Mouse (Mus musculus): ENCODE data around the gene Dync1li1. TPM values are rescaled to one million over a fixed set of nuclear protein-coding genes. Genes with fewer than 3 reads are reported as not detected.

Dync1li1 gene
- polyA plus RNA-seq, 1 experiment from 2014 or later, result 51.8 TPM

DNA sequence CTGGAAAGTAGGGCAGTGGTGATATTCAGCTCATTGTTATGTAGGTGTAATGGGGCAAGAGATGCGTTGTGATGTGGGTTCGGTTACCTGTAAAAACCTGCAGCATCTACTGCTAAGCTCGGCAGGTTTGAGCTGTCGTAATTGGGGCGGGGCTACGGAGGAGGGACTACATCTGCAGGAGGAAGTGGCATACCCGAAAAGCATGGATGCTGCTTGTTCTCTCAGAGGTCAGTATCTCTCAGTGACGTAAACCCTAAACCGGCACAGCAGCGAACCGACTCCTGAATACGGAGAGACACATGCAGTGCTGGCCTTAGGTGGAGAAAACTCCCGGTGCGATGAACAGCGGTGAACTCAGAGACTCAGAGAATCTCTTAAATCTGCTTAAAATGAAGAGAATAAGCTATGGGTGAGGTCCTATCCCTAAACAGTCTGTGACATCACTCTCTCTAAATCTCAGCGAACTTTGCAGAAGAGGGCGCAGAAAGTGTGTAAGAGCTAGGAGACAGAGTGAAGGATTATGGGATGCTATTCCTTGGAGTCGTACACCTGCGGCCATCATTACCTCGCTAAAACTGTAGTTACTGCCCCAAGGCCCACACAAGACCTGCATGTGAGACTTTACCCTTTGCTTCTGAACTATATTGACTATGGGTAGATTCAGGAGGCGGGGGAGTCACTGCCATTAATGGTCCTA is 37.5 kb upstream of the Dync1li1 start:
- Histone ChIP-seq H3K4me1 (replicated peaks; ENCODE audit: control insufficient read depth, insufficient read depth, low read length) (no peaks in the 10 kb centered on the region), H3K9ac (ENCODE audit: low read depth, low read length) (no peak overlapping the region), H3K4me3 (ENCODE audit: low read depth, low read length) (no peak overlapping the region), H3K27ac (ENCODE audit: low read depth, low read length) (no peak overlapping the region), H3K36me3 (ENCODE audit: control insufficient read depth, insufficient read depth, low read length) (no peaks in the 10 kb centered on the region), H3K4me2 (peak overlapping the region; percentile 33), H3K9me3 (ENCODE audit: control insufficient read depth, low read length) (no peaks in the 10 kb centered on the region), H3K27me3 (replicated peaks; ENCODE audit: control insufficient read depth, insufficient read depth, low read length) (no peaks in the 10 kb centered on the region)
- DNase-seq (ENCODE audit: low spot score) (no peak), ATAC-seq (replicated peaks; ENCODE audit: low FRiP score) (no peak)
- 52% methylated on average over 21 of the region's 21 CpGs for WGBS

DNA sequence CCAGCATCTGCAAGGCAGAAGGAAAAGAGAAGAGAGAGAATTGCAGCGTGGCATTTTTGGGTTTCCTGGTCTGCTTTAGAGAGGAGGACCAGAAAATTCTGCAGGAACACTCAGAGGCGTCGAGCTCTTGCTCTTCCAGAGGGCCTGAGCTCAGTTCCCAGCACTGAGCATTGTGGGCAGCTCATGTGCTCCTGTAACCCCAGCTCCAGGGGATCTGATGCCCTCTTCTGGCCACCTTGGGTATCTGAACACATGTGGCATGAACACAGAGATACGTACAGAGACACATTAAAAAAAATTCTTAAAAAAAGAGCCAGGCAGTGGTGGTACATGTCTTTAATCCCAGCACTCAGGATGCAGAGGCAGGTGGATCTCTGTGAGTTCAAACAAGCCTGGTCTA is 33.2 kb upstream of the Dync1li1 start:
- H3K27me3 ChIP-seq (replicated peaks; ENCODE audit: control insufficient read depth, insufficient read depth, low read length), result no peaks in the 10 kb centered on the region
- H3K4me3 ChIP-seq (ENCODE audit: low read depth, low read length), result no peak overlapping the region
- no peak overlapping the region for H3K27ac ChIP-seq (ENCODE audit: low read depth, low read length)
- H3K4me2 ChIP-seq, result no peak overlapping the region
- no peaks in the 10 kb centered on the region for H3K36me3 ChIP-seq (ENCODE audit: control insufficient read depth, insufficient read depth, low read length)
- H3K9ac ChIP-seq (ENCODE audit: low read depth, low read length), result no peak overlapping the region
- no peaks in the 10 kb centered on the region for H3K4me1 ChIP-seq (replicated peaks; ENCODE audit: control insufficient read depth, insufficient read depth, low read length)
- no peak for ATAC-seq (replicated peaks; ENCODE audit: low FRiP score)
- no peak for DNase-seq (ENCODE audit: low spot score)
- 79% methylated on average over 4 of the region's 4 CpGs for WGBS
- H3K9me3 ChIP-seq (ENCODE audit: control insufficient read depth, low read length), result no peaks in the 10 kb centered on the region; the same call in 1 of the 2 replicates

DNA sequence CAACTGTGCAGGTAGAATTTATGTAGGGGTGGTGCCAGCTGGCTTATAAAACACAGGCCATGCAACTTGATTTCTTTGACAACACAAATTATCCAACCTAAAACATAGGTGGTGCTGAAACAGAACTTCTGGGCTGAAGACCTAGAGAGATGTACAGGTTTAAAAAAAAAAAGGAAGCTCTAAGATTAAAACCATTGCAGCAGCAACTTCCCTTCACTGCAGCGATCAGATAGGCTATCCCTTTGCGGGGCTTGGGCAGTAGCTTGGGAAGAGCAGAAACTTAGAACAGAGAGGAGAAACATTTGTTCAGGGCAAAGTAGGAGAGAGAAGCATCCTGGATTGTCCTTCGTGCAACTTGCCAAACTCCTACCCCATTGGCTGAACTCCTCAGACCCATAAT is 31.9 kb upstream of the Dync1li1 start:
- Histone ChIP-seq H3K36me3 (ENCODE audit: control insufficient read depth, insufficient read depth, low read length) (no peaks in the 10 kb centered on the region), H3K9me3 (ENCODE audit: control insufficient read depth, low read length) (no peaks in the 10 kb centered on the region; the same call in 1 of the 2 replicates), H3K4me1 (replicated peaks; ENCODE audit: control insufficient read depth, insufficient read depth, low read length) (no peaks in the 10 kb centered on the region), H3K27me3 (replicated peaks; ENCODE audit: control insufficient read depth, insufficient read depth, low read length) (no peaks in the 10 kb centered on the region), H3K9ac (ENCODE audit: low read depth, low read length) (no peak overlapping the region), H3K27ac (ENCODE audit: low read depth, low read length) (no peak overlapping the region), H3K4me3 (ENCODE audit: low read depth, low read length) (no peak overlapping the region), H3K4me2 (no peak overlapping the region)
- no peak for ATAC-seq (replicated peaks; ENCODE audit: low FRiP score)
- 51% methylated on average over 3 of the region's 3 CpGs for WGBS
- no peak for DNase-seq (ENCODE audit: low spot score)

DNA sequence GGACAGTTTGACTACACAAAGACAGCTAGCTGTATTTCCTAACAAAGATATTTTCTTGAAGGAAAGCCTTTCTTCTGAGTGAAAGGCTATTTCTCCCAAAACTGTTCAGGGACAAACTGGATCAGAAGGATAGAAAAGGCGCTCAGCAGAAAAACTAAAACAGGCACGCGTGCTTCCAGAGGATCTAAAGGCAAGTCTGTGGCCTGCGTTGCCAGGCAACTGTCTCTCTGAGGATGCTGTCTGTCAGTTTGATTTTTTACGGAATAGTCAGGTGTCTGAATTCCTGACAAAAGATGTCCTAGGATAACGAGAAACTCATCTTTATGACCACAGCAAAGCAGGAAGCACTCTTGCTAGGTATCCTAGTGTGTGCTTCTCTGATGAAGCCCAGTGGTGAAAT is 28.1 kb upstream of the Dync1li1 start:
- 88% methylated on average over 6 of the region's 6 CpGs for WGBS
- H3K36me3 ChIP-seq (ENCODE audit: control insufficient read depth, insufficient read depth, low read length), result no peaks in the 10 kb centered on the region
- ATAC-seq (replicated peaks; ENCODE audit: low FRiP score), result no peak
- H3K9ac ChIP-seq (ENCODE audit: low read depth, low read length), result no peak overlapping the region
- no peaks in the 10 kb centered on the region; the same call in 1 of the 2 replicates for H3K9me3 ChIP-seq (ENCODE audit: control insufficient read depth, low read length)
- H3K27ac ChIP-seq (ENCODE audit: low read depth, low read length), result no peak overlapping the region
- no peak overlapping the region for H3K4me3 ChIP-seq (ENCODE audit: low read depth, low read length)
- DNase-seq (ENCODE audit: low spot score), result no peak
- H3K27me3 ChIP-seq (replicated peaks; ENCODE audit: control insufficient read depth, insufficient read depth, low read length), result no peaks in the 10 kb centered on the region
- H3K4me1 ChIP-seq (replicated peaks; ENCODE audit: control insufficient read depth, insufficient read depth, low read length), result no peaks in the 10 kb centered on the region
- no peak overlapping the region for H3K4me2 ChIP-seq

DNA sequence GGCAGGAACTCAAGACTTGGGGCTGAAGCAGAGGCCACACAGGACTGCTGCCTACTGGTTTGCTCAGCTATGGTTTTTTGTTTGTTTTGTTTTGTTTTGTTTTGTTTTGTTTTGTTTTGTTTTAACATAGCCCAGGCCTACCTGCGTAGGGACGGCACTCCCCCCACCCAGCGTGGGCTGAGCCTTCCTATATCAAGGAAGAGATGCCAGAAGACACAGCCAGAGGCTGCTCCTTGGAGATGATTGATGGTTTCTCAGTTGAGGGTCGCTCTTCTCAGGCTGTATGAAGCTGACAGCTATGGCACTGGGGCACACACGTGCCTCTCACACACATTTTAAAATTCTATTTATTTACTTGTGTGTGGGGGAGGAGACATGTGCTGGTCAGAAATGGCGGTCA is 27.6 kb upstream of the Dync1li1 start:
- DNase-seq (ENCODE audit: low spot score), result no peak
- H3K36me3 ChIP-seq (ENCODE audit: control insufficient read depth, insufficient read depth, low read length), result no peaks in the 10 kb centered on the region
- H3K4me2 ChIP-seq, result no peak overlapping the region
- H3K4me1 ChIP-seq (replicated peaks; ENCODE audit: control insufficient read depth, insufficient read depth, low read length), result no peaks in the 10 kb centered on the region
- H3K4me3 ChIP-seq (ENCODE audit: low read depth, low read length), result no peak overlapping the region
- H3K27ac ChIP-seq (ENCODE audit: low read depth, low read length), result no peak overlapping the region
- H3K27me3 ChIP-seq (replicated peaks; ENCODE audit: control insufficient read depth, insufficient read depth, low read length), result no peaks in the 10 kb centered on the region
- no peak for ATAC-seq (replicated peaks; ENCODE audit: low FRiP score)
- no peak overlapping the region for H3K9ac ChIP-seq (ENCODE audit: low read depth, low read length)
- WGBS, result 69% methylated on average over 6 of the region's 6 CpGs
- no peaks in the 10 kb centered on the region; the same call in 1 of the 2 replicates for H3K9me3 ChIP-seq (ENCODE audit: control insufficient read depth, low read length)

DNA sequence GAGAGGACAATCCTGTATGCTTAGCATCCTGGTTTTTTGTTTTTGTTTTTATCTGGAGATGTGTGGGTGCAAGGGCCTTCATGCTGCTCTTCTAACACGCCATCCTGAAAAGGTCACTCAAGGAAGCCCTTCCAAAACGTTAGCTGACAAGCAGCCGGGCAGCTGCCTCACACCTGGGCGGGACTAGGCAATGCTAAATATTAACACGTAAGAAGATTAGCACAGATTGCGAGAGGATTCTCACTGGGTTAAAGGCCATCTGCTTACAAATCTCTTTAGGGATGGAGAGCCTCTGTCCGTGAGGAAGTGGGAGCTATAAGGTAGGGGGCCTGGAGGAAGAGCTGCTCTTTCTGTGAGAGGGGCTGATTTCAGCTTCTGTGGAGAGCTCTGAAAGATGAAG is 26.6 kb upstream of the Dync1li1 start:
- WGBS, result 46% methylated on average over 7 of the region's 7 CpGs

DNA sequence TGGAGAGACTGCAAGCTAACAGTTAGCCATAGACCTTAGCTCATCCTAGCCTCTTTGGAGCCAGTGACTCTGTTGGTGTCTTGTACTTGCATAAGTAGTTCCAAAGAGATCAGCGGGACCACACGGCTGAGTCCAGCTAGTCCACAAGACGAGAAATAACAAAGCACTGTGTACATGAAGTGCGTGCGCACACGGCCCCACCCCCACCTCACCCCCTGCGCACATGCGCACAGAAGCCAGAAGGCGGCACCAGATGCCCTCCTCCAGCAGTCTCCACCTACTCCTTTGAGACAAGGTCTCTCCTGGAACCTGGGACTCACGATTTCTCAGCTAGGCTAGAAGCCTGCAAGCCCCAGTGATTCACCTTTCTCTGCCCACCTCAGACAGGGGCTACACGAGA is 24.8 kb upstream of the Dync1li1 start:
- Histone ChIP-seq H3K9me3 (ENCODE audit: control insufficient read depth, low read length) (no peaks in the 10 kb centered on the region; the same call in 1 of the 2 replicates), H3K36me3 (ENCODE audit: control insufficient read depth, insufficient read depth, low read length) (no peaks in the 10 kb centered on the region), H3K9ac (ENCODE audit: low read depth, low read length) (no peak overlapping the region), H3K27ac (ENCODE audit: low read depth, low read length) (no peak overlapping the region), H3K27me3 (replicated peaks; ENCODE audit: control insufficient read depth, insufficient read depth, low read length) (no peaks in the 10 kb centered on the region), H3K4me1 (replicated peaks; ENCODE audit: control insufficient read depth, insufficient read depth, low read length) (no peaks in the 10 kb centered on the region), H3K4me3 (ENCODE audit: low read depth, low read length) (no peak overlapping the region), H3K4me2 (no peak overlapping the region)
- WGBS, result 75% methylated on average over 11 of the region's 11 CpGs
- no peak for ATAC-seq (replicated peaks; ENCODE audit: low FRiP score)
- DNase-seq (ENCODE audit: low spot score), result no peak

More for the DNA sequence above, 26.6 kb upstream of the Dync1li1 start:
- H3K4me2 ChIP-seq, result no peak overlapping the region
- H3K36me3 ChIP-seq (ENCODE audit: control insufficient read depth, insufficient read depth, low read length), result no peaks in the 10 kb centered on the region
- no peaks in the 10 kb centered on the region for H3K4me1 ChIP-seq (replicated peaks; ENCODE audit: control insufficient read depth, insufficient read depth, low read length)
- no peak overlapping the region for H3K9ac ChIP-seq (ENCODE audit: low read depth, low read length)
- H3K4me3 ChIP-seq (ENCODE audit: low read depth, low read length), result no peak overlapping the region
- H3K9me3 ChIP-seq (ENCODE audit: control insufficient read depth, low read length), result no peaks in the 10 kb centered on the region; the same call in 1 of the 2 replicates
- DNase-seq (ENCODE audit: low spot score) (no peak), ATAC-seq (replicated peaks; ENCODE audit: low FRiP score) (no peak)
- H3K27ac ChIP-seq (ENCODE audit: low read depth, low read length), result no peak overlapping the region
- H3K27me3 ChIP-seq (replicated peaks; ENCODE audit: control insufficient read depth, insufficient read depth, low read length), result no peaks in the 10 kb centered on the region

DNA sequence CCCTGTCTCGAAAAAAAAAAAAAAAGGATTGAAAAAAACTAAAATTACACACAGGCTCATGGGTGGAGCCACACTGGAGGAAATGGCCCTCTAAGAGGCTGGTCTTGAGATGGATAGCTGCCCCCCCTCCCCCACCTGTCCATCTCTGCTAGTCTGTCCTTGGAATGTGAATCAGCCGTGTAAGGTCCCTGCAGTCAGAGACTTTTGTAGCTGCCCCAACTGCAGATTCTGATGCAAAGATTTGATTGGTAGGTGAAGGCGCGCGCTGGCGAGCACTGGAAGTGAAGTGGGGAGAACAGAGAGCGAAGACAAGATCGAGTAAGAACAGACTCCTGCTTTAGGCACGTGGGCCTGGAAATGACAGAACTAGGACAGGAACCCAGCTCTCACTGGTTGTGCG is 21.7 kb upstream of the Dync1li1 start:
- Histone ChIP-seq H3K9ac (ENCODE audit: low read depth, low read length) (no peak overlapping the region), H3K36me3 (ENCODE audit: control insufficient read depth, insufficient read depth, low read length) (no peaks in the 10 kb centered on the region), H3K9me3 (ENCODE audit: control insufficient read depth, low read length) (no peaks in the 10 kb centered on the region), H3K4me1 (replicated peaks; ENCODE audit: control insufficient read depth, insufficient read depth, low read length) (no peaks in the 10 kb centered on the region), H3K27ac (ENCODE audit: low read depth, low read length) (no peak overlapping the region), H3K4me2 (no peak overlapping the region), H3K4me3 (ENCODE audit: low read depth, low read length) (no peak overlapping the region), H3K27me3 (replicated peaks; ENCODE audit: control insufficient read depth, insufficient read depth, low read length) (no peaks in the 10 kb centered on the region)
- WGBS, result 75% methylated on average over 10 of the region's 10 CpGs
- DNase-seq (ENCODE audit: low spot score) (no peak), ATAC-seq (replicated peaks; ENCODE audit: low FRiP score) (no peak)

DNA sequence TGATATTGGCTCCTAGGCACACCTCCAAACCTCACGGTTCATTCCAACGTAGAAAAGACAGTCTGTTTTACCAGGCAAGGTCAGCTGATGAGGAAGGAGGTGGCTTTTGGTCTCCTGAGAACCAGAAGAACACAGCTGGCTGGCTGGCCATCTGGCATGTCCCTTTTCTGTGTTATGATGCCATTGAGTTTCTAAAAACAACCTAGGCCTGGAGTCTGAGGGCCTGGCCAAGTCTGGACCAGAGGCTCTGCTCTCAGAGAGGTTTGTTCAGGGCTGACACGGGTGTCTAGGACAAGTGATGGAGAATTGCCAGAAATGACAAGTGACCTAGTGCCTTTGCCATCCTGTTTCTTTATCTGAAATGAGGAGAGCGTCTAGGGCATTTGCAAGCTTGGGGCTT is 20.5 kb upstream of the Dync1li1 start:
- no peak for DNase-seq (ENCODE audit: low spot score)
- Histone ChIP-seq H3K27me3 (replicated peaks; ENCODE audit: control insufficient read depth, insufficient read depth, low read length) (peaks cover 2% of the 10 kb centered on the region; the same call in 1 of the 2 replicates), H3K36me3 (ENCODE audit: control insufficient read depth, insufficient read depth, low read length) (no peaks in the 10 kb centered on the region), H3K27ac (ENCODE audit: low read depth, low read length) (no peak overlapping the region), H3K4me1 (replicated peaks; ENCODE audit: control insufficient read depth, insufficient read depth, low read length) (no peaks in the 10 kb centered on the region; the same call in 1 of the 2 replicates), H3K4me3 (ENCODE audit: low read depth, low read length) (no peak overlapping the region), H3K4me2 (no peak overlapping the region), H3K9ac (ENCODE audit: low read depth, low read length) (no peak overlapping the region), H3K9me3 (ENCODE audit: control insufficient read depth, low read length) (no peaks in the 10 kb centered on the region)
- ATAC-seq (replicated peaks; ENCODE audit: low FRiP score), result no peak
- 80% methylated on average over 4 of the region's 4 CpGs for WGBS

All from liver, embryonic 11.5 days (tissue).